Mouse (Mus musculus) cerebellum, postnatal 14 days (tissue): ENCODE measurements at regions not wholly inside any gene's neighbourhood (a gene's known extent, or its start where the extent isn't known, plus 50 kb on each side); places are given as distances from the start of the nearest gene placed in this dataset.

Experiments
- DNase-seq, 2 experiments: peaks; one replicate each; pipeline ENCODE4 v3.0.0; 2021; ENCODE audit warnings: mixed read lengths in 2 of 2

DNA sequence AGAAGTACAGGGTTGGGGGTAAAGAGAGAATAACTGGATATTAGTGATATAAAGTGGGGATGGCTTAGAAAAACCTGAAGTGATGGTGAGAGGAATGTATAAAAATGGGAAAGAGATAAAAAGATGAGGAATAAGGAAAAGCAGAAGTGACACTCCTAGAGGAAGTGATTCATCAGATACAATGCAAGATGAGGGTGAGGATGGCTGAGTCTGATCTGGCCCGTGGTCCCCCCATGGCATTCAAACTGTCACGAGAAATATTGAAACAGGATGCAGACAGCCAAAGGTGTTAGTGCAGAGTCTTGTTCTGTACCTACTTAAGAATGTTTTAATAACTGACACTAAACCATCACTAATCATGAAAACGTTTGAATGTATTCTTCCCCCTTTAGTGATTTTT is 56.2 kb upstream of the Kitl start:
- DNase-seq: no peak

DNA sequence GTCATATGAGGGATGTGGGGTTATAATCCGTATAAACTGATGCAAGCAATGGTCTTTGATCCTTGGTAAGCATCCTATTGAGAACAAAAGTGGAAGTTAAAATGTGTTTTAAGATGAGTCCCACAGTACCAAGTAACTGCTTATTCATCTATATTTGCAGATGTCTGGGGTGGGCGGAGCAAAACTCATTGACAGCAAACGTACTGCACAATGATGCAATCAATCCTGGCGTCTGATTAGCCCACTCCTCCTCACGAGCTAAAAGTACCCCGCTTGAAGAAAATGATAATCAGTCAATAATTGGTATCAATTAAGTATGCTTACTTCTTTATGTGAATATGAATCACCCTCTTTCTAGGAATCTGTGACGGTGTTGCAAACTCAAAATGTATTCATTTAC is 62.9 kb upstream of the Kitl start:
- DNase-seq: no peak

DNA sequence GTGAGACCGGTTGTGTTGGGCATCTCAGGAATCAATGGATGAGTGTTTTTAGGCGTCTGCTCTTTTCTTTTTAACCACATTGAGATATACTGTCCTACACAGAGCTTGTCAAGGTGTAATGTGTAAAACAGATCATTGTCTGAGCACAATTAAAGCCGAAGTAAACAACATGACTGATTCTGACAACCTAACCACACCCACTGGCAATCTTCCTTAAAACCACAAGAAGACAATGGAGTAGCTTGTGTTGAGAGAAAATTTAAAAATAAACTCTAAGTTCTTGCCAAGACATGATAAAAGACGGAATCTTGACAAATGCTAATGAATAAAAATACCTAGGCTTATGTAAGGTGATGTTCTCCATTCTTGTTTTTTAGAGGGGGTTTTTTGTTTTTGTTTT is 63.7 kb upstream of the Kitl start:
- no peak for DNase-seq

DNA sequence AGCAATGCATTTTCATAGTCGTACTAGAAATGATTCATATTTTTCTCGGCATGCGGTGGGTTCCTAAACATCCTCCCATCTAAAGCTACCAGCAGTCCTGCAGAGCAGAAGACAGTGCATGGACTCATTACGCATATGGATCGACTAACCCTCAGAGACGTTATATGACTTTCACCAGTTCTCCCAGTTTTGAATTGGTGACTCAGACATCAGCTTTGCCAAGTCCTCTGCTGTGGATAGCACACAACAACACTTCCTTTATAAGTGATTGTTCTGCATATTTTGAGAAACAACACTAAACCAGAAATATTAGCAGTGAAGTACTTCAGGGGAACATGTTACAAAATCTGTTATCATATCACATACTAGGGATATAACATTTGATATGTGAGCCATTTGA is 64.1 kb upstream of the Kitl start:
- DNase-seq: no peak

- DNase-seq: no peak
These were observed 66.7 kb upstream of the Kitl start for GRCm38 (mm10) chr10:99948740-99949139.

GRCm38 (mm10) chr10:99945418-99945817 is 70.0 kb upstream of the Kitl start:
- no peak for DNase-seq

DNA sequence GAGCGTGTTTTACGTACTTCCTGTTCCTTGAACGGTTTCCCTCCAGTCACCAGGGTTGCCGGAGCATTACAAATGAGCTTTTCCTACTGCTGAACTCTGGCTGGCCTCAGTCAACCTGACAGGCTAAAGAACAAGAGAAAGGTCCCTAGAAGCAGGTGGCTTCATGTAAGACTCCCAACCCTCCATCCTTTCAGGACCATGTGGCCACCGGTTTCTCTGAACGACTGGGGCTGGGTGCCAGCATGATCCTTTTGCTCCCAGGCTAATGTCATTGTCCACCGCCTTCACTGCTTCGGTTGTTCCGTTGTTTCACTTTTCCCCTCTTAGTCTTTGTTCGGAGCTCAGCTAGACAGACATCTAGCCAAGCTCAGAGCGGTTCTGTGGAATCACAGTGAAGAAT is 73.8 kb upstream of the Kitl start:
- DNase-seq: peak; percentile 1 to 9

- DNase-seq: no peak
These were observed 76.5 kb upstream of the Kitl start for GRCm38 (mm10) chr10:99938901-99939300.

- no peak for DNase-seq
These were observed 77.4 kb upstream of the Kitl start for GRCm38 (mm10) chr10:99937921-99938618.

DNA sequence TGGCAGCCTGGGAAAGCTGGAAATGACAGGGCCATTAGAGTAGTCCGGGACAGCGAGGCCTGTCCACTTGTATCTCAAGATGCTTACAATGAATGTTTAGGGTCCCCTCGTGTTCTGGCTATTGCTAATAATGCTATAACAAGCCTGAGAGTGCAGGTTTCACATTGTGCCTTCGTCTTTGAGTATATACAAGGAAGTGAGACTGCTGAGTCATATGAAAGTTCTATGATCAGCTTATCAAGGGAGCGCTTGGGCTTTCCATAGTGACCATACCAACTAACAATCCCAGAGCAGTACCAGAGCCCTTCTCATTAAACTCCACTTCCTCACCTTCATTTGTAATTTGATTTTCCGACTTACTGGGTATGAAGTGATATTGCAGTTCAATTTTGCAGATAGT is 86.2 kb upstream of the Kitl start:
- no peak for DNase-seq

GRCm38 (mm10) chr10:99927913-99928312 is 87.5 kb upstream of the Kitl start:
- DNase-seq: no peak

DNA sequence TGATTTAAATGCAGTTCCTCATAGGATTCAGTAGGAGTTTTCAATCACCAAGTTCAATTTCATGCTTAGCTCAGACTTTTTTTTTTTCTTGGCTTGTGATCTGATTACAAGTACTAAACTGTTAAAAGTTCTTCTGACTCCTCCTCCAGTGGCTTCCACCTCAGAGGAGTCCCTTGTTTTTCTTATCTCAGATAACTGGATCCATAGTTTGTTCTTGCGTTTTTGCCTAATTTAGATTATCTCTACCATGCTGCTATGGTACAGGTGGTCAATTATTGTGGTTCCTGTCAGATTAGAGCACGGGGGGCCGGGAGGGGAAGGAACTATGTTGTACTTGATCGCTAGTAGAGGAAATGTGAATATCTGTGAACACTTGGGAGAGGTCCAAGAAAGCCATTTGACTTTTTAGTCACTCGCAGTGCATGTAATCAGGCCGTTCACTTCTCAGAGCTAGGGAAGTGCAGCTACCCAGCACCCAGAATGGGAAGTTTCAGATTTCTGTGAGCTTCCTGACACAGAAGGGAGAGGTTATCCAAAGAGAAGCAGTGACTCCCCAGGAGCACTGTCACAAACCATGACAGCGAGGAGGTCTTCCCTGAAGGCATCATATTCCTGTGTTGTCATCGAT is 89.0 kb upstream of the Kitl start:
- DNase-seq: no peak

DNA sequence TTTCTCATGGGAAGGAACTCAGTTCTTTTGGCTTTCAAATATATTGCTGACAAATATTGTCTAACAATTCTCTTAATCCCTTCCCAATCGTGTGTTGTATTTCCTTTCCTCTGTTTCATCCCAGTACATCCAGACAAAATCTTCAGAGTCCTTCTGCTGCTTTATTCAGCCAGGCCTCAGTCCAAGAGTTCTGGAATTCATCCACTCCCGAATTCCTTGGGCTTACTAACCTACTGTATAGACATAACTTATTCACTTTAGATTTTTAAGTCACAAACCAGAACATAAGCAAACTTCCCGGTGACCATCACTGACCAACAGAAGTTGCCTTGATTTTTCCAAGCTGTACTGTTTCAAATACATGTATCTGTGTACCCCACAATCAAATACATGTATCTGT is 90.9 kb upstream of the Kitl start:
- DNase-seq: no peak

GRCm38 (mm10) chr10:99919925-99920324 is 95.5 kb upstream of the Kitl start:
- no peak for DNase-seq

GRCm38 (mm10) chr10:99918567-99919320 is 96.7 kb upstream of the Kitl start:
- DNase-seq: no peak

- no peak for DNase-seq
These were observed 101.6 kb upstream of the Kitl start for GRCm38 (mm10) chr10:99913846-99914187.

GRCm38 (mm10) chr10:99913001-99913845 is 102.2 kb upstream of the Kitl start:
- DNase-seq: no peak

- DNase-seq: no peak
These were observed 105.3 kb upstream of the Kitl start for GRCm38 (mm10) chr10:99910011-99910723.

DNA sequence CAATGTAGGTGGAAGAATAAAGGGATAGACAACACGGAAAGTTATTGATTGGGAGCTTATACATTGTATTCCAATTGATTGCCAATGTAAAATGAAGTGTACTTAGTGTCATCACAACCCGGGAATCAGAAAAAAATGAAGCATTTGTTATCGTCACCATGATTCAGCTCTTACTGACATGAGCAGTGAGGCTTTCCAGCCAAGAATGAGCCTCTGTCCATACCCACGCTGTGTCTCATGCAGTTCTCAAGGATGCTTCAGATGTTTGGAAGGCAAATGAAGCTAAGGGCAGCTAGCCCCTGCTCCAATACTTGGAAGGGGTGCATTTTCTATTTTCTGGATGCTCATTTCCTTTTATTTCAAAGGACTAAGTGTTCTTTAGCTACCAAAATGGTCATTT is 107.4 kb upstream of the Kitl start:
- no peak for DNase-seq

GRCm38 (mm10) chr10:99906778-99907435 is 108.5 kb upstream of the Kitl start:
- no peak for DNase-seq

GRCm38 (mm10) chr10:99902280-99903231 is 112.9 kb upstream of the Kitl start:
- DNase-seq: no peak
